Mouse (Mus musculus) thymus, postnatal 14 days (tissue): ENCODE data around the gene Pts.
A peak's percentile ranks its signal among the peaks of the same experiment; 100 is the strongest.

Experiments used
- DNase-seq: peaks from one replicate; pipeline ENCODE4 v3.0.0; 2021

The Pts gene

GRCm38 (mm10) chr9:50482743-50483142, 45.8 kb downstream of the Pts start:
- no peak for DNase-seq

- DNase-seq: no peak
Measured at GRCm38 (mm10) chr9:50479476-50479875, 49.0 kb downstream of the Pts start.

- DNase-seq: peak; percentile 70
Measured at GRCm38 (mm10) chr9:50478826-50479225, 49.7 kb downstream of the Pts start.

GRCm38 (mm10) chr9:50477270-50477669, 51.3 kb downstream of the Pts start:
- no peak for DNase-seq

- DNase-seq: no peak
Measured at GRCm38 (mm10) chr9:50476651-50477050, 51.9 kb downstream of the Pts start.

GRCm38 (mm10) chr9:50475745-50476144, 52.8 kb downstream of the Pts start:
- DNase-seq: no peak

GRCm38 (mm10) chr9:50475318-50475717, 53.2 kb downstream of the Pts start:
- no peak for DNase-seq
